Mouse (Mus musculus): Measurements from ENCODE around the gene Gm49342. TPM values are rescaled to one million over a fixed set of nuclear protein-coding genes. Genes with fewer than 3 reads are reported as not detected.
A peak's percentile ranks its signal among the peaks of the same experiment; 100 is the strongest.
"Not testable (repeated sequence)": the region's sequence is repeated elsewhere in the genome, so short reads cannot be mapped to it uniquely, and the experiment has no call there.

The Gm49342 gene
- polyA plus RNA-seq, 1 experiment, result 52.8 TPM

- DNase-seq, result no peak
- WGBS, result 33% methylated on average over 1 of the region's 1 CpGs
- Histone ChIP-seq H3K27me3 (replicated peaks; ENCODE audit: control insufficient read depth, insufficient read depth, low read length) (no peaks in the 10 kb centered on the region), H3K4me1 (ENCODE audit: control insufficient read depth, insufficient read depth, low read length) (peaks cover under 1% of the 10 kb centered on the region; the same call in 1 of the 2 replicates), H3K4me3 (ENCODE audit: insufficient read depth, low read depth, low read length) (no peak overlapping the region), H3K36me3 (ENCODE audit: control insufficient read depth, insufficient read depth, low read length) (no peaks in the 10 kb centered on the region), H3K27ac (ENCODE audit: insufficient read depth, low read depth, low read length) (no peak overlapping the region)
- TF ChIP-seq POLR2A (IDR thresholded peaks at IDR 0.05; ENCODE audit: low read depth, low read length) (no peak), CTCF (conservative IDR thresholded peaks at IDR 0.05; ENCODE audit: insufficient read depth, insufficient read length, low read depth, low read length) (no peak)
Measured at GRCm38 (mm10) chr14:50936649-50937048, 7.7 kb upstream of the Gm49342 start.

- H3K4me1 ChIP-seq (ENCODE audit: control insufficient read depth, insufficient read depth, low read length), result no peaks in the 10 kb centered on the region
- no peaks in the 10 kb centered on the region for H3K27me3 ChIP-seq (replicated peaks; ENCODE audit: control insufficient read depth, insufficient read depth, low read length)
- no peak for DNase-seq
Measured at GRCm38 (mm10) chr14:50938119-50938908, 6.0 kb upstream of the Gm49342 start.

DNA sequence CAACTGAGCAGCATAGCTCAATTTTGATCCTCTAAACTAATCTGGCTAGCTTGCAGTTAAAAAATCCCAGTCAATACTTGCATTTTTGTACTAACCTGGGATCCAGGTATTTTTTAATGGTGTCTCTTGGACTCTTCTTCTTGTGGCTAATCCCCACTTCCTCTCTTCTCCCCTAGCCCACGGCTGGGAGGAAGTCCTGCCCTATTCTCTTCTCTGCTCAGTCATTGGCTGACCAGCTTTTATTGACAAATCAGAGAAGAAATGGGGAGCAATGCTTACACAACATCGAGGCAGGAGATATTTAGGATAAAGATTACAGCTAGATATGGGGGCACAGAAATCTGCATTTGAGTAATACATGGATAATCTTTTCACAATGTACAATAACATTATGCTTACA lies 5.4 kb upstream of the Gm49342 start:
- TF ChIP-seq POLR2A (IDR thresholded peaks at IDR 0.05; ENCODE audit: low read depth, low read length) (no peak), CTCF (conservative IDR thresholded peaks at IDR 0.05; ENCODE audit: insufficient read depth, insufficient read length, low read depth, low read length) (no peak)
- WGBS, result 38% methylated on average over 2 of the region's 2 CpGs
- Histone ChIP-seq H3K27me3 (replicated peaks; ENCODE audit: control insufficient read depth, insufficient read depth, low read length) (no peaks in the 10 kb centered on the region), H3K27ac (ENCODE audit: insufficient read depth, low read depth, low read length) (no peak overlapping the region), H3K36me3 (ENCODE audit: control insufficient read depth, insufficient read depth, low read length) (no peaks in the 10 kb centered on the region), H3K4me3 (ENCODE audit: insufficient read depth, low read depth, low read length) (no peak overlapping the region), H3K4me1 (ENCODE audit: control insufficient read depth, insufficient read depth, low read length) (peaks cover 2% of the 10 kb centered on the region; the same call in 1 of the 2 replicates)
- DNase-seq, result no peak

More at GRCm38 (mm10) chr14:50938119-50938908, 6.0 kb upstream of the Gm49342 start:
- 90% methylated on average over 3 of the region's 3 CpGs for WGBS
- TF ChIP-seq CTCF (conservative IDR thresholded peaks at IDR 0.05; ENCODE audit: insufficient read depth, insufficient read length, low read depth, low read length) (no peak), POLR2A (IDR thresholded peaks at IDR 0.05; ENCODE audit: low read depth, low read length) (no peak)
- Histone ChIP-seq H3K4me3 (ENCODE audit: insufficient read depth, low read depth, low read length) (no peak overlapping the region), H3K36me3 (ENCODE audit: control insufficient read depth, insufficient read depth, low read length) (no peaks in the 10 kb centered on the region), H3K27ac (ENCODE audit: insufficient read depth, low read depth, low read length) (no peak overlapping the region)

DNA sequence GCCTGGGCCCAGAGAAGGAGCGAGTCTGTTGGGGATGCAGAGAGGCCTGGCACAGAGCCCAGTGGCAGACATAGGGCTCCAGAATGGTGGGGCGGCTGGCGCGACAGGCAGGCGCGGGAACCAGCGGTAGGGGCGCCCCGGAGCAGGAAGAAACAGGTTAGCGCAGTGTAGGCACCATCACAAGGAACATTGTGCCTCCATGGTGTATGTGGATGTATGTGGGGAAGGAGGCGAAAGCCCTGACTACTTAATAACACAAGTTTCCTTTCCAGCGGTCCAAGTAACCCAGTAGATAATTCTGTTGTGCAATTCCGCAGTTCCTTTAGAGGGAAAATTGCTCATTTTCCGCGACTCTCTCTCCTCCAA lies 334 bp downstream of the Gm49342 start:
- WGBS, result 2% methylated on average over 15 of the region's 15 CpGs
- not testable (repeated sequence) for H3K36me3 ChIP-seq (ENCODE audit: control insufficient read depth, insufficient read depth, low read length); DNase-seq; H3K27me3 ChIP-seq (replicated peaks; ENCODE audit: control insufficient read depth, insufficient read depth, low read length); H3K4me1 ChIP-seq (ENCODE audit: control insufficient read depth, insufficient read depth, low read length)
- H3K4me3 ChIP-seq (ENCODE audit: insufficient read depth, low read depth, low read length), result peak overlapping the region; percentile 98
- 0 out of 2 replicates have a peak, but pooled peaks have one; percentile 14 for TF ChIP-seq CTCF (conservative IDR thresholded peaks at IDR 0.05; ENCODE audit: insufficient read depth, insufficient read length, low read depth, low read length)
- peak overlapping the region; percentile 89 for H3K27ac ChIP-seq (ENCODE audit: insufficient read depth, low read depth, low read length)

DNA sequence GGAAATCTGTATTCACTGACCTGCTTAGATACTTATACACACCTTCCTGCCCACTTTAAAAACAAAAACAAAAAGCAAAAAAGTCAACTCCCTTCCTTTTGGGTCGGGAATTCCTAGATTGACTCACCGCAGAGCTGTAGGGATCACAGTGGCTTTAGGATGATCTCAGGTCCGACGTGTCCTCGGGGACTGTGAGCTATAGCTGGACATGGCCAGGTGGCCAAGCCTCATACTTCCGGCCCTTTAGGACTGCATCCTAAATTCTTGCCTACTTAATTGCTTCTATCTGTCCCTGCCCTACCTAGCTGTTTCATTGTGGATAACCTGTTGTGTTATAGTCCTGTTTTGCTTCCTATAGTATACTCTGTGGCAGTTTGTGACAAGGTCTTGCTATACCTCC lies 764 bp downstream of the Gm49342 start:
- not testable (repeated sequence) for H3K27me3 ChIP-seq (replicated peaks; ENCODE audit: control insufficient read depth, insufficient read depth, low read length); DNase-seq; H3K4me1 ChIP-seq (ENCODE audit: control insufficient read depth, insufficient read depth, low read length); H3K36me3 ChIP-seq (ENCODE audit: control insufficient read depth, insufficient read depth, low read length)
- Histone ChIP-seq H3K4me3 (ENCODE audit: insufficient read depth, low read depth, low read length) (peak overlapping the region; percentile 98), H3K27ac (ENCODE audit: insufficient read depth, low read depth, low read length) (peak overlapping the region; percentile 89)
- WGBS, result 3% methylated on average over 6 of the region's 6 CpGs

DNA sequence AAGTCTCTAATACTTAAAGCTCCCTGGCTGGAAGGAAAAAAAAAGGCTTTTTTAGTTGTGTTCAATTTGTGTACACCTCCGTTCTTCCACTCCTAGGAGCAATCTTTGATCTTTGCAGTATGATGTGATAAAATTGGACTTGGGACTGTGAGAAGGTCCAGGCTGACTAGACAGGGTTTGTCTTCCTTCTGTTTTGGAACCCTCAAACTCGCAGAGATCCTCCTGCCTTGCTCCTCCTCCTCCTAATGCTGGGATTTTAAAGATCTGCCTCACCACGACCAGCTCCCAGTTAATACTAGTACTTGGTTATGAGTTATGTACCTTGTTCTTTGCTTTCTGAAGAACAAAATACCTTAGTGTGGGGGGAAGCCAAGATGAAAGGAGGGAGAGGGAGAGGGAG lies 1.2 kb downstream of the Gm49342 start:
- peak overlapping the region; percentile 34 for H3K4me3 ChIP-seq (ENCODE audit: insufficient read depth, low read depth, low read length)
- H3K4me1 ChIP-seq (ENCODE audit: control insufficient read depth, insufficient read depth, low read length); H3K27me3 ChIP-seq (replicated peaks; ENCODE audit: control insufficient read depth, insufficient read depth, low read length); H3K36me3 ChIP-seq (ENCODE audit: control insufficient read depth, insufficient read depth, low read length): not testable (repeated sequence)
- peak overlapping the region; percentile 89 for H3K27ac ChIP-seq (ENCODE audit: insufficient read depth, low read depth, low read length)
- DNase-seq, result peak; percentile 64
- WGBS, result 10% methylated on average over 3 of the region's 3 CpGs

- Histone ChIP-seq H3K4me1 (ENCODE audit: control insufficient read depth, insufficient read depth, low read length) (peaks cover 2% of the 10 kb centered on the region; the same call in 1 of the 2 replicates), H3K36me3 (ENCODE audit: control insufficient read depth, insufficient read depth, low read length) (no peaks in the 10 kb centered on the region; the same call in 1 of the 2 replicates), H3K4me3 (ENCODE audit: insufficient read depth, low read depth, low read length) (no peak overlapping the region), H3K27me3 (replicated peaks; ENCODE audit: control insufficient read depth, insufficient read depth, low read length) (no peaks in the 10 kb centered on the region), H3K27ac (ENCODE audit: insufficient read depth, low read depth, low read length) (no peak overlapping the region)
- TF ChIP-seq CTCF (conservative IDR thresholded peaks at IDR 0.05; ENCODE audit: insufficient read depth, insufficient read length, low read depth, low read length) (no peak), POLR2A (IDR thresholded peaks at IDR 0.05; ENCODE audit: low read depth, low read length) (no peak)
- DNase-seq, result no peak
- 91% methylated on average over 10 of the region's 10 CpGs for WGBS
Measured at GRCm38 (mm10) chr14:50955487-50955886, 11.2 kb downstream of the Gm49342 start.

DNA sequence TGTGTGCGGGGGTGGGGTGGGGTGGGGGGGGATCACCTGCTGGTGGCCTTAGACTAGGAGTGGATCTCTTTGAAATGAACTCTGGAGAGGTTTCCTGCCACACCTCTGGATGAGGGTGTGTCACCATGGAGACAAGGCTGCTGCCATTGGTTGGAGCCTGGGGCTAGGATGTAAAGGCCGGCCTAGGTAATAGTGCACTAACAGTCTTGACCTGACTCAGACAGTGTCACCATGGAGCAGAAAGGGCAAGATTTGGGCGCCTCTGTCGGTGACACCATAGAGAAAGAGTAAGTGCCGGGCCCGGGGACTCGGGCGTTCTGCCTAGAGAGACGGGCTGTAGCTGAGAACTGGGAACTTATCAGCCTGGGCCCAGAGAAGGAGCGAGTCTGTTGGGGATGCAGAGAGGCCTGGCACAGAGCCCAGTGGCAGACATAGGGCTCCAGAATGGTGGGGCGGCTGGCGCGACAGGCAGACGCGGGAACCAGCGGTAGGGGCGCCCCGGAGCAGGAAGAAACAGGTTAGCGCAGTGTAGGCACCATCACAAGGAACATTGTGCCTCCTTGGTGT lies 11.7 kb downstream of the Gm49342 start, which contains the start of gene Pnp2:
TSS of gene Pnp2 (plus strand) at position 51 of the 567 bp plus-strand sequence.
- not testable (repeated sequence) for H3K27ac ChIP-seq (ENCODE audit: insufficient read depth, low read depth, low read length); H3K4me3 ChIP-seq (ENCODE audit: insufficient read depth, low read depth, low read length); H3K27me3 ChIP-seq (replicated peaks; ENCODE audit: control insufficient read depth, insufficient read depth, low read length); H3K4me1 ChIP-seq (ENCODE audit: control insufficient read depth, insufficient read depth, low read length); H3K36me3 ChIP-seq (ENCODE audit: control insufficient read depth, insufficient read depth, low read length)
- DNase-seq, result peak; percentile 68
- WGBS, result 23% methylated on average over 19 of the region's 19 CpGs

DNA sequence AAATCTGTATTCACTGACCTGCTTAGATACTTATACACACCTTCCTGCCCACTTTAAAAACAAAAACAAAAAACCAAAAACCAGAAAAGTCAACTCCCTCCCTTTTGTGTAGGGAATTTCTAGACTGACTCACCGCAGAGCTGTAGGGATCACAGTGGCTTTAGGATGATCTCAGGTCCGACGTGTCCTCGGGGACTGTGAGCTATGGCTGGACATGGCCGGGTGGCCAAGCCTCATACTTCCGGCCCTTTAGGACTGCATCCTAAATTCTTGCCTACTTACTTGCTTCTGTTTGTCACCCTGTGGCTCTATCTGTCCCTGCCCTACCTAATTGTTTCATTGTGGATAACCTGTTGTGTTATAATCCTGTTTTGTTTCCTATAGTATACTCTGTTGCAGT lies 12.4 kb downstream of the Gm49342 start:
- not testable (repeated sequence) for DNase-seq; H3K27ac ChIP-seq (ENCODE audit: insufficient read depth, low read depth, low read length); H3K4me1 ChIP-seq (ENCODE audit: control insufficient read depth, insufficient read depth, low read length); H3K36me3 ChIP-seq (ENCODE audit: control insufficient read depth, insufficient read depth, low read length); H3K4me3 ChIP-seq (ENCODE audit: insufficient read depth, low read depth, low read length); H3K27me3 ChIP-seq (replicated peaks; ENCODE audit: control insufficient read depth, insufficient read depth, low read length)
- WGBS, result 81% methylated on average over 6 of the region's 6 CpGs

GRCm38 (mm10) chr14:50957146-50957545 lies 12.8 kb downstream of the Gm49342 start:
- H3K27ac ChIP-seq (ENCODE audit: insufficient read depth, low read depth, low read length), result not testable (repeated sequence)
- peak; percentile 67 for DNase-seq
- WGBS, result 51% methylated on average over 3 of the region's 3 CpGs

More at GRCm38 (mm10) chr14:50957146-50957545, 12.8 kb downstream of the Gm49342 start:
- H3K4me3 ChIP-seq (ENCODE audit: insufficient read depth, low read depth, low read length); H3K36me3 ChIP-seq (ENCODE audit: control insufficient read depth, insufficient read depth, low read length); H3K4me1 ChIP-seq (ENCODE audit: control insufficient read depth, insufficient read depth, low read length); H3K27me3 ChIP-seq (replicated peaks; ENCODE audit: control insufficient read depth, insufficient read depth, low read length): not testable (repeated sequence)

Measured in kidney, adult 2 months (tissue).